Mouse (Mus musculus) adrenal gland, postnatal 14 days (tissue): Measurements from ENCODE around the gene Sptan1. TPM values are rescaled to one million over a fixed set of nuclear protein-coding genes. Genes with fewer than 3 reads are reported as not detected.
"Not testable (repeated sequence)": the region's sequence is repeated elsewhere in the genome, so short reads cannot be mapped to it uniquely, and the experiment has no call there.

Experiments
- DNase-seq: peaks from one replicate; pipeline ENCODE4 v3.0.0; 2021; ENCODE audit warnings: mixed read lengths
- total RNA-seq: library from RNA; stranded (reverse); gene quantifications from 2 replicates; pipeline ENCODE4 v1.2.3, GENCODE M21; 2021

Sptan1 gene
- total RNA-seq, 1 experiment from 2014 or later = 228 TPM

DNA sequence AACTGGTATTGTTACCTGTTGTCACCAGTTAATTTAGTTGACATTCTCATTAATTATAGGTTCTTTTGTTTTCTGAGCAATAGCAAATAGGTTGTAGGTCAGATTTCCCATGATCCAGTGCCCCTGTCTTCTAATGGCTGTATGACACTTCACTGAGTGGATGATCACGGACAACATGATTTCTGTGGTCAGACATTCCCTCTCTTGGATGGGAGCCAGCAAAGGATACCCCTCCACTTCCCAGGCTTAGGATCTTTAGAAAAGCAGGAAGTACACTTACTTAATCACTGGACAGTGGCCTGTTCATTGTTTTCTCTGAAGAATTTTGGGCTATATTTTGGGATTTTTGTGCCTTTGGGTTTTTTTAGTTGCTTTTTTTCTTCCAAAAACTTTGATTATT, 43.7 kb downstream of the Sptan1 start:
- DNase-seq = no peak

DNA sequence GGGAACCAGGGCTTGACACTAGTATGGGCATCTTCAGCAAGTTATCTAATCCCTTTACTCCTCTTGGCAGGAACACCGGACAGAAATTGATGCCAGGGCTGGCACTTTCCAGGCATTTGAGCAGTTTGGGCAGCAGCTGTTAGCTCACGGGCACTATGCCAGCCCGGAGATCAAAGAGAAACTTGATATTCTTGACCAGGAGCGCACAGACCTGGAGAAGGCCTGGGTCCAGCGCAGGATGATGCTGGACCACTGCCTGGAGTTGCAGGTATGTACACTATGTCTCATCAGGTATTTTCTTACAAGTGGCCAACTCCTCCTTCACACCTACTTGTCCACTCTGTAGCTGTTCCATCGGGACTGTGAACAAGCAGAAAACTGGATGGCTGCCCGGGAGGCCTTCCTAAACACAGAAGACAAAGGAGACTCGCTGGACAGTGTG, 45.5 kb downstream of the Sptan1 start:
- DNase-seq = peak; percentile 79

DNA sequence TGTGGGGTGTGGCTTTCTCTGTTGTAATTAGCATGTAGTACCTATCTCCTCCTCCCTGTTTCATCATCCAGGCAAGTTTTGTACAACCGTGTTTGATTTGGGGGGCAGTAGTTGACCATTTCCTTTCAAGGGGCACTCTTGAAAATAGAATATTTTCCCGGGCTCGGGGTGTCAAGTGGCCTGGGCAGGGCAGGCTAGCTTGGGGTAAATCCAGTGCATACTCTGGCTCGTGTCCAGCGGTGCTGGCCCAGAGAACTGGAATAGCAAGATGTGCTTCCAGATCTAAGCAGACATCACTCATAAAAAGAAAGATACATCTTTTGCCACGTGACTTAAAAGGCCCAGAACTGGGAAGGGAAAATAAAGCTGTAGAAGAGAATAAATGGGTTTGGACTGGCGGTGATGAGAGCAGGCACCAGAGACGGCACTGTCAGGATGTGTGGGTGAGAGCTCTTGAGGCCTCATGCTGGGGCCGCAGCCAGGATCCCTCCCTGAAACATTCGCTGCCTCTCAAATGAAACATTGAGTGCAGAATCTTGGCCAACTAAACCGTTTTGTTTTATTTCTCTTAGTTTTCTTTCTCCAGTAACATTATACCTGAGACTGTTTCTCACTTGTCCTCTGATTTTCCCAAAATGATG, 49.1 kb downstream of the Sptan1 start:
- DNase-seq = no peak

- no peak for DNase-seq
Observed at GRCm38 (mm10) chr2:30025454-30025853, 60.1 kb downstream of the Sptan1 start.

GRCm38 (mm10) chr2:30026997-30027396, 61.6 kb downstream of the Sptan1 start:
- no peak for DNase-seq

- peak; percentile 44 for DNase-seq
Observed at GRCm38 (mm10) chr2:30032244-30032846, 67.0 kb downstream of the Sptan1 start.

DNA sequence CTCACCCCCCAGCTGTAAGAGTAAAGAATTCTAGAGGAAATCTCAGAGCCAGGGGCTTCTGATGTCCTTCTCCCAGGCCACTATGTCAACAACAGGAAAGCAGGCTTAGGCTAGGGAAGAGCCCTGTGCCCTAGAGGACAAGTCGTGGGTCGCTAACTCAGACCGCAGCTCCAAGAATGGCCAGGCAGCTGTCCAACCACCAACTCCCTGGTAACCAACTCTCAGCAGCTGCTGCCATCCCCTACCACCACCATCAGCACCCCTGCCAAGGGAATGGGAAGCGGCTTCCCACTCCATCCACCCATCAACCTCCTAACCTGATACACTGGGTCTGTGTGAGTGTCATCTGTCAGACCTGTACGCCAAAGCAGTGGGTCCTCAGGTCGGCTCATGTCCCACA, 67.6 kb downstream of the Sptan1 start:
- no peak for DNase-seq

DNA sequence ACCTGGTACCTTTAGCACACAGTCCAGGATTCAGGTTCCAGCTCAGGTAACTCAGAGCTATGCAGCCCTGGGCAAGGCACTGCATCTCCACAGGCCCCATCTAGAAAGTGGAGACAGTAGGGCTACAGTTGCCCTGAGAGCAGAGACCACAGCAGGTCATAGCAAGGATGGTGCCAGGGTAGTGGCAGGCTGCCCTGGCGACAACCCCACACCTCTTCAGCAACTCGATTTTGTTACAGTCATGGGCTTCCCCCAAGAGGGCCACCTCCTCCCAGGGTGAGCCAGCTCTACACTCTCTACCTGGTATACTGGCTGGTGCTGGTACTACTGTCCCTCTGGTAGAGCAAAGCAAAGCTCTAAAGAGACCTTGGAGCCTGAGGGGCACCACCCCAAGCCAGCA, 72.4 kb downstream of the Sptan1 start:
- peak; percentile 32 for DNase-seq

DNA sequence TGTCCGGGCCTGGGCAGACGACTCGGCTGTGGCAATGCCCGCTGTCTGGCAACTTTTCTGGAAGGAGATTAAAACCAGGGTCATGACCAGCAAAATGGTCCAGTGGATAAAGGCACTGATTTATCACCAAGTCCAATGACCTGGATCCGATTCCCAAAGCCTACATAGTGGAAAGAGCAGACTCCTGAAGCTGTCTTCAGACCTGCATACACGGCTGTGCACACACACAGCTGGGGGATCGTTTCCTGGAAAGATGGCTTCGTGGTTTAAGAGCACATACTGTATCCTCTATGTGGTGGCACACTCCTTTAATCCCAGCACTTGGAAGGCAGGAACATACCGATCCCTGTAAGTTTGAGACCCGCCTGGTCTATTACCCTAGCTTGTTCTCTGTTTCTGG, 73.0 kb downstream of the Sptan1 start:
- no peak for DNase-seq

DNA sequence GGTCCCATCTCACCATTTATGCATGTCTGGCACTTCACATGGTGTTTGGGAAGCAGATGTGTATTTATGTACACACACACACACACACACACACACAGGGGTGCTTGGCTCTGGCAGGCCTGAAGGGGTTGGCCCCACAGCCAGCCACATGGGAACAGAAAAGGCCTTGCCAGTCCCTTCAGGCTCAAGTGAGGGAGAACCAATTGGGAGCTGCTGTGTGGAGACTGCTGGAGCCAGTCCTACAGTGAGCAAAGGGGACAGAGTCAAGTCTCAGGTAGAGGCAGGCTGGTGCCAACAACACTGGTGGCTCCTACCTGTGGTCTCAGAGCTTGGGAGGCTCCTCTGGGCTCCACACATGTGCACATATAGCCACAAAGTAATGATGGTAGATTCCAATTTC, 74.3 kb downstream of the Sptan1 start:
- peak; percentile 41 for DNase-seq

GRCm38 (mm10) chr2:30042445-30042844, 77.1 kb downstream of the Sptan1 start:
- peak; percentile 91 for DNase-seq

DNA sequence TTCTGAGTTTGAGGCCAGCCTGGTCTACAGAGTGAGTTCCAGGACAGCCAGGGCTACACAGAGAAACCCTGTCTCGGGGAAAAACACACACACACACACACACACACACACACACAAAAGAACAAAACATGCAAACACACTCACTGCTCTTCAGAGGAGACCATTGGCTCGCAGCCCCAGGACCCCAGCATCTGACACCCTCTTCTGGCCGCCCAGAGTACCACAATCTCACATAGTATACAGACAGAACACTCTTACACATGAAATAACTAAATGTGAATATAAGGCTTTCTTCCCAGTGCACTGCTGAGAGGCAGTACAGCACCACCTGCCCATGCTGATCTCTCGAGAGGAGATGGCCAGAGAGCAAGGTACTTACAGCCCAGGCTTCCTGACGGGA, 79.2 kb downstream of the Sptan1 start:
- DNase-seq = no peak

DNA sequence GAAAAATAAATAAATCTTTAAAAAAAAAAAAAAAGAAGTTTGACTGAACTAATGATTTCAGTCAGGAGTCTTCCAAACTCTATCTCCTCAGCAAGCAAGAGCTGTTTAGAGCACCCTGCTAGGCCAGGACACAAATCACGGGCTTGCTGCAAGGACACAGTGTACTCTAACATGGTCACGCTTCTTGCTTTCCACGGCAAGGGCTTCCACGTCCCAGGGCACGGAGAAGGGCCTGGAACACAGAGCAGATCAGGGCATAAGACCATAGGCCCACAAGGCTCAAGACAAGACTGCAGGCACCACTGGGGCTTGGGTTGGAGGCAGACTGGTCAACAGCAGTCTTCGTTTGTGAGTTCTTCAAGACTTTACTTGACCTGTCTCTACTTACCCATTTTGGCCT, 81.8 kb downstream of the Sptan1 start:
- no peak for DNase-seq

GRCm38 (mm10) chr2:30048101-30048501, 82.7 kb downstream of the Sptan1 start:
- DNase-seq = peak; percentile 62

DNA sequence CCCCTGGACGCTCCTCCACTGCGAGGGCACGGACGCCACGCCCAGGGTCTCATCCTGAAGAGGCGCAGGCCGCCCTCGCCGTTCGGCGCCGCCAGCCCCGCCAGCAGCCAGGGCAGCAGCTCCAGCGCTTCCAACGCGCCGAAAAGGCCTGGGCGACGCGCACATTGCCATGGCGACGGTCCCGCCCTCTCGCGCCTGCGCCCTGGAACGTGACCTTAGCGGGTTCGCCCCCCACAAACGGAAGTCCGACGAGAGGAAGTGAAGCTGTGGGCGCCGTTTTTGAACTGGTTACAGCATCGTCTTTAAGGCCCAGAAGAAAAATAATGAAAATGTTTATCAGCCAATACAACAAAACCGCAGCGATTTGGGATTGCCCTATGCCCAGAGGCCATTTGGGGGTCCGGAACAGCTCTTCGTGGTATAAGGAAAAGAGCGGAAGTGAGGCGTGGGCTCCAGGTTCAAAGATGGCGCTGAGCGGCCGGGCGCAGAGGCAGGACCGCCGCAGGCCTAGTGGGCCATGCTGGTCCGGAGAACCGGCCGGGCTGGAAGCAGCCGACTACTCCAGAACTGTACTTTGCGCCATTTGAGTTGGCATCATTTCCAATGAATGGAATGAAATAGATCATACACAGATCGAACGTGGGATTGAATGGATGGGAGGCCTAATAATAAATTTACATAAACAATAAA, 83.5 kb downstream of the Sptan1 start, which contains the start of gene Wdr34:
Gene Wdr34, minus strand, starts transcription at position 183 of the 690 bp plus-strand sequence.
- DNase-seq = peak; percentile 99

GRCm38 (mm10) chr2:30049831-30050230, 84.5 kb downstream of the Sptan1 start:
- no peak for DNase-seq

DNA sequence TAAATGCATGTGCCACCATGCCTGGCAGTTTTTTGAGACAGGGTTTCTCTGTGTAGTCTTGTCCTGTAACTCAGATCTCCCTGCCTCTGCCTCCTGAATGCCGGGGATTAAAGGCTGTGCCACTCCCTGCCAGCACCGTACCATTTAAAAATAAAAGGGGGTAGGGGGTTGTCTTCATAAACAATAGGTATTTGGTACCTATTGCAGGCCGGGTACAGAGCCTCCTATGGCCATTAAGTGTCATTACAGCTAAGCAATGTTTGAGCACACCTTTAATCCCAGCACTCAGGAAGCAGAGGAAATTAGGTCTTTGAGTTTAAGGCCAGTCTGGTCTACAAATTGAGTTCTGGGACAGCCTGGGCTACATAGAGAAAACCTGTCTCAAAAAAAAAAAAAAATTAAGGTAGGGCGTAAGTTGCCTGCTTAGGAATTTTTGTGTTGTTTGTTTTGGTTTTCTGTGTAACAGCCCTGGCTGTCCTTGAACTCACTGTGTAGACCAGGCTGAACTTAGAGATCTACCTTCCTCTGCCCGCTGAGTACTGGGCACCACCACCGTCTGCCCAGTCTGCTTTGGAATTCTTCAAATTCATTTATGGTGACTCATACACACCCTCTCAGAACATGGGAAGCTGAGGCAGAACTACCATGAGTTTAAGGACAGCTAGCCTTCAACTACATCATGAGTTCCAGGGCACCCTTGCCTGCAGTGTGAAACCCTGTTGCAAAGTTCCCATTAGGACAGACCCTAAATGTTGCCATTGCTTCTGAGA, 86.8 kb downstream of the Sptan1 start:
- no peak for DNase-seq

GRCm38 (mm10) chr2:30055310-30055709, 90.0 kb downstream of the Sptan1 start:
- not testable (repeated sequence) for DNase-seq

DNA sequence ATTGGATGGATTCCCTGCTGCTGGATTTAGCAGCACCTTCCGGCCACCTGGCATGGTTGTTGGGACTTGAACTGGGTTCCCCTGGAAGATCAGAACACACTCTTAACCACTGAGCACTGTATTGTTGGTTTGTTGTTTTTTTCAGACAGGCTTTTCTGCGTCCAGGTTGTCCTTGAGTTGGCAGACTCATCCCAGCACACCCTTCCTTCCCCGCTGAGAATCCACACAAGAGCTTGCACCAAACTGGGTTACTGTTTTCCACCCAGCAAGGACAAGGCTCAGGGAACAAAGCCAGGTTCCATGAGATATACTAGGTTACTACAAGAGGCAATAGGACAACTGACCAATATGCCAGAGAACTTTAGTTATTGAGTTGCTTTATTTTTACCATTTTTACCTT, 91.4 kb downstream of the Sptan1 start:
- peak; percentile 67 for DNase-seq

- DNase-seq = peak; percentile 84
Observed at GRCm38 (mm10) chr2:30057223-30057904, 92.0 kb downstream of the Sptan1 start, which contains the start of gene Set. Set (plus strand) TSS chr2:30057378.

DNA sequence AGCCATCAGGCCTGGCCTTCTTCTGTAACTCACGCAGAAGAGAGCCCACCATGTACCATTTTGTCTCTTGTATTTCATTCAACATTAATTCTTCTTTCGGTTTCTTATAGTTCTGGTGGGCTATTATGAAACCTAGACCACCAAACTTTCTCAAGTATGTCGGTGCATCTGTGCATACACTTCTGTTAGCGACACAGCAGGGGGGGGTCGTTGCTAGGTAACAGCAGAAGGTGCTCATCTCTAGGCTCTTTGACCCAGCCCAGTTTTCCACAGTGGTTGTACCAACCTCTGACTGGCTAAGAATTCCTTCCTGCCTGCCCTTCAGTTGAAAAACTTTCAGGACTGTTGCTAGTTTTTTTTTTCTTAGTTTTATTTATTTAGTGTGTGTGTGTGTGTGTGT, 93.1 kb downstream of the Sptan1 start:
- DNase-seq = no peak
